Mouse (Mus musculus) spleen, postnatal 4 days (tissue): Measurements from ENCODE around the gene Son.

ENCODE experiments used
- DNase-seq, 2 experiments: peaks; one replicate each; pipeline ENCODE4 v3.0.0; 2022; ENCODE audit warnings: low spot score in 2 of 2

Gene Son

DNA sequence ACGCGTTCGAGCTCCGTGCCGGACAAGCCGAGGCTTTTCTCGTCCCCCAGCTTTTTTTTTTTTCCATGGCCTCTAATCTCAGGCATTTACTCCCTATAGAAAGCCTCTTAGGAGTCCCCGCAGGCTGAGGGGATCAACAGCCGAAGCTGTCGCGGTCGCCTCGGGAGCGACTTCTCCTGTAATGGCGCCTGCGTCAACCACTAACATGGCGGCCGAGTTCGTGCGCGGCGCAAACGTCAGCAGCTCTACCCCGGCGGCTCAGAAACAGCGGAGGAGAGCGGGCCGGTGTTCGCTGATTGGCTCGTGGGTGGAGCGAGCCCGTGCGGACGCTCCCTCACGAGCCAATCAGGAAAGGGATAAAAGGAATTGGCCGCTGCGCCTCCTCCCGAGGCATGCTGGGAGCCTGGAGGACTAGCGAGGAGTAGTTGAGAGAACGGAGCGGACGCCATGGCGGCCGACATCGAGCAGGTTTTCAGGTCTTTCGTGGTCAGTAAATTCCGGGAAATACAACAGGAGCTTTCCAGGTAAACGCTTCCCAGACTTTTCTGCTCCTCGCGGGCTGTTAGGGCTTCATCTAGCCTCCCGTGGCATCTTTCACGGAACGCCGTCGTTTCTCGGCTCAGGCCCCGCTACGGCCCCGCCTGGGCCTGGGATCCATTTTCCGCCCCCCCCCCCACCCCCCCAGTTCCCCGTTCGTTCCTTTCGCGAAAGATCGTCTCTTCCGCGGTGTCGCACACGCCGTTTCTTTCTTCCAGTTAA lies at the start of gene Son:
Son (plus strand) TSS at position 46 of the 759 bp plus-strand sequence.
- DNase-seq, result peak; percentile 95 to 96

DNA sequence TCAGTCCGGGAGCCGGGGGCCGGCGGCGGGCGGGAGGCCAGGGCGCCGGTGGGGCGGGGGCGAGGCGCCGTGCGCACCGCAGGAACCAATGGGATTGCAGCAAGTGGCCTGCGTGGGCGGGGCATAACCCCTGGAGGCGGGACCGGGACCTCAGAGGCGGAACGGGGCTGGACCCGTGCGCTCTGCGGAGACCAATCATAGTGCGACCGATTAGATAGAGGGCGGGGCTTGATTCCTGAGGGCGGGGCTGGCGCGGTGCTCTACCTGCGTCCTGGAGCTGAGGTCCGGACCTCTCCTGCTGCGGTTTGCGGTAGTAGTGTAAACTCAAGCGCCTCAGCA lies 49.7 kb upstream of the Son start, which contains the start of gene Tmem50b:
Tmem50b (minus strand) TSS at position 129 of the 339 bp plus-strand sequence.
- DNase-seq, result peak; percentile 100

DNA sequence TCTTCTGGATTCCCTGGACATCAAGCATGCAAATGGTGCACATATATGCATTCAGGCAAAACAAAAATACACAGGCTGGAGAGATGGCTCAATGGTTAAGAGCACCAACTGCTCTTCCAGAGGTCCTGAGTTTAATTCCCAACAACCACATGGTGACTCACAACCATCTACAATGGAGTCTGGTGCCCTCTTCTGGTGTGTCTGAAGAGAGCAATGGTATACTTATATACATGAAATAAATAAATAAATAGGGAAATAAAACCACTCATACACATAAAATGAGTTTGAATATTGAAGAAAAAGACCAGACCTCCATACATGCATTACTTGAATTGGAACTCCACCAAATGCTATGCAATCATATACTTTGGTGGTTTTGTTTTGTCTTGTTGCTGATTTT lies 48.1 kb upstream of the Son start:
- no peak for DNase-seq

DNA sequence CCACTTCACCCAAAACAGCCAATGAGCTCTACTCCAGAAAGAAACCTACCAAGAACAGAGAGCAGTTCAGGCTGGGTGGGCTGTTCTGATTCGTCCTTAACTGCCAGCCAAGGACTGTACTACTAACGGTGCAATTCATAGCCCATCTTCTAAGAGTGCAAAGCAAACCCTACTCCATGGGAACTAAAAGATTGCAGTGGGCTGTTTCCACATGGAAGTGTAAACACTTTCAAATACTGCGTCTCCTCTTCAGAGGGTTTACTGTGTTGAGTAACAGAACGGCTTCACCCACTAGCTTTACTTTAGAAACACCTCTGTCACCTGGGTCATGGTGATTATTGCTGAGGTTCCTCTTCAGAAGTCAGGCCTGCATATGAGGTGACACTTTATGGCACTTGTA lies 46.2 kb upstream of the Son start:
- no peak for DNase-seq

DNA sequence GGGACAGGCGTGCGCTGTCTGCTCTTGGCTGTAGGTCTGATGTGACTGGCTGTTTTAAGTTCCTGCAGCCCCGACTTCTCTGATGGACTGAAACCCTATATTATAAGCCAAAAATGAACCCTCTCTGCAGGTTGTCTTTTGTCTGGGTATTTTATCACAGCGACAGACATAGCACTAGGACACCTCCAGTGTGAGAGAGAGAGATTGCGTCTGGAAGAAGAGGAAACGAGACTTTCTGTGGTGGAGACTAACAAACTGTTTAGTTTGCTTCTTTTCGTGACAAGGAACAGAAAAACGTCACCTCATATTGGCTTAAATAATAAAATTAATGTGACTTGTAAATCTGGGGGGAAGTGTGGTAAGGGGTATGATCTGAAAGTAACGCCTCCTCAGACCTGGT lies 45.6 kb upstream of the Son start:
- DNase-seq, result no peak

DNA sequence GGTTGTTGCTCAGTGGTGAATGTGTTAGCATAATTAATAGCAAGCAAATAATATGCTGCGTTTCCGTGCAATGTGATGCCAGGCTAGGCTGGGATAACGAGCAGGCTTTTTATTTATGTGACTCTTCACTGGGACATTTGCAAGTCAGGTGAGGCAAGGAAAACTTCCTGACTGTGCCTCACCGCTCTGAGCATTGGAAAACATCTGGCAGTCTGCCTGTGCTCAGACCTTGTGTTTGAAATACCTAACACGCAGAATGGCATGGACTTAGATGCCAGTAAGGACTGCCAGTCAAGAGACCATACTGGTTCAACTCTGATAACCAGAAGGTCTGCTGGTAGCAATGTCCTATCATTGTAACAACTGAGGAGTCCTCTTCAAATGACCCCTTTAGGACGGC lies 42.1 kb upstream of the Son start:
- DNase-seq, result no peak

DNA sequence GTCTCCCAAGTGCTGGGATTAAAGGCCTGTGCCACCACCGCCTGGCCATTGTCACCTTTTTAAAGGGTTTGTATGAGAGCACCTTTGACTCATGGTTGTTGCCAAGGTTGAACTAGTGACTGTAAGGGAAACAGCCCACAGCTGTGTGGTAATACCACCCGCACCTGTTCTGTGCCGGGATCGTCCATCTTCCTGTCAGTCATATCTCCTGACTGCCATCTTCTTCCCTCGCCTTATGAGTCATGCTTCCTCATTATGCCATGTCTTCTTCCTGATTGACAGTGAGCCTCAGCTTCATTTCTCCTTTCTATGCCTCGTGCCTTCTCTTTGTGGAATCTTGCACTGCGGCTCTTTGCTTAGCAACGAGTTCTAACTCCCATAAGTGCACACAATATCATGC lies 40.3 kb upstream of the Son start:
- no peak for DNase-seq

DNA sequence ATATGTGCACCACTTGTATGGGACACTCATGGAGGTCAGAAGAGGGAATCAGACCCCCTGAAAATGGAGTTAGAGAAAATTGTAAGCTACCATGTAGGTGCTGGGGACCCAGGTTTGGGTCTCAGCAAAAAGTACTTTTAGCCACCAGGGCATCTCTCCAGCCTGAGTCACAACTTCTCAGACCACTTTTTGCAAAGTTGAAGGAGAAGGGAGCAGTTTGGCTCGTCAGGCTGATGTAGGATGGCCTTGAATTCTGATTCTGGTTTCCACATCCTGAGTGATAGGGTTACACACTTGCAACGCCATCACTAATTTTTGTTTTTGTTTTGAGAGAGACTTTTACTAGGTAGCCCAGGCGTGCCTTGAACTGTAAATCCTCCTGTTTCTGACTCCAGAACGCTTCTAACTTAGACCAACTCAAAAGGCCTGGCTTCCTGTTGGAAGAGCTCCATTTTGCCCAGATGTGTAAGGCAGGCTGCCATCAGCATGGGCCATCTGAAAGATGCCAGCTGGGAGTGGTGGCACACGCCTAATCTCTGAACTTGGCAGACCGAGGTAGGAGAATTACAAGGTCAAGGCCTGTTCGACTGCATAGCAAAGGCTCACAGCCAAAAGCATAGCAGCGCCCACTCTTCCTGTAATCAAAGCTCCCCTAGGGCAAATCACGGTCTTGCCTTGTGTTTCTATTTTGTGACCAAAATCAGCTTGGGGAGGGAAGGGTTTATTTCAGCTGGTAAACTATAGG lies 37.6 kb upstream of the Son start:
- DNase-seq, result no peak

DNA sequence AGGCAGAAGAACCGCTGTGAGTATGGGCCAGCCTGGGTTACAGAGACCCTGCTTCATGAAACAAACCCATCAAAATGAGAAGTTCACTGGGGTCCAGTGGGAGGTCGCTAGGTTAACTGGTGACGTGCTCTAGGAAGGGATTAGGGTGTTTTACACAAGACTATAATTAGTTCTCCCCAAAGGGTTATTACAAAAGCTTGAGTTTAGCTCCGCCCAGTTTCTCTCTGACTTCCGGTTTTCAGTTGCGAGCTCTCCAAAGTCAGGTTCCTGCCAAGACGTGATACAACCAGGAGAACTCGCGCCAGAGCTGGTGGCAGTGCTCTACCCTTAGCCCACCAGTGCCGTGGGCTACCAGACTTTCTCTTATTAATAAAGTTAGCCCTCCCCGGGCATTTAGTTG lies 36.1 kb upstream of the Son start:
- no peak for DNase-seq

DNA sequence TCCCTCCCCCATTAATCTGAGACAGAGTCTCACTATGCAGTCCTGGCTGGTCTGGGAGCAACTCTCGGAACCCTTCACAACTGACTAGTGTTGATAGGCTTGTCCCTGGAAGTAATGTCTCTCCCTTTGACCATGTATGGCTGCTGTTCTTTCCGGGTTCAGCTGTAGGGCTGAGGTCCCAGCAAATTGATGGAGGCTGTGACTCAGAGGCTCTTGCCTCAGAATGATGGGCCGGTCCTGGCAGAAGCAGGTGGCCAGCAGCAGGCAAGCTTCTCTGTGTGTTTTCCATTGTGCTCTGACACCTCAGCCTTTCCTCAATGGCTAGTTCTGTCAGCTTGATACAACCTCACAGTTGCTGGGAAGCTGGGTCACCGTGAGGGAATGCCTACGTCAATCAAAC lies 34.8 kb upstream of the Son start:
- DNase-seq, result no peak

DNA sequence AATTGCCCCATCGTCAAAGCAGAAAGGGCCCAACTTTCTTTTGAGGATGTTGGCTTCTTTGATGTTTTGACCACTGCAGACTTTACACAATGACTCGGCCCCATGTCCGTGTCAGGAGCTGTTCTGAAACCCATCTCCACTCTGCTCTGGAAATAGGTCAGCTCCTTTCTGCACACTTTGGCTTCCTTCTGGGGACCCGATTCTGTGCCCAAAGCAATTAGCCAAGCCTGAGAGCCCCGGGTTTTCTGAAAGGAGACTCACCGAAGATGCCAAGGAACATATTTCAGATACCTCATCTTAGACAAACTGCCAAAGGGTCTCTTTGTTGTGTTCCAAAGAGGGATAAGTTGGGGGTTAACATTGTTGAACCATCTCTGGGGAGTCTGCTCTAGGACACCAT lies 32.8 kb upstream of the Son start:
- DNase-seq, result no peak

DNA sequence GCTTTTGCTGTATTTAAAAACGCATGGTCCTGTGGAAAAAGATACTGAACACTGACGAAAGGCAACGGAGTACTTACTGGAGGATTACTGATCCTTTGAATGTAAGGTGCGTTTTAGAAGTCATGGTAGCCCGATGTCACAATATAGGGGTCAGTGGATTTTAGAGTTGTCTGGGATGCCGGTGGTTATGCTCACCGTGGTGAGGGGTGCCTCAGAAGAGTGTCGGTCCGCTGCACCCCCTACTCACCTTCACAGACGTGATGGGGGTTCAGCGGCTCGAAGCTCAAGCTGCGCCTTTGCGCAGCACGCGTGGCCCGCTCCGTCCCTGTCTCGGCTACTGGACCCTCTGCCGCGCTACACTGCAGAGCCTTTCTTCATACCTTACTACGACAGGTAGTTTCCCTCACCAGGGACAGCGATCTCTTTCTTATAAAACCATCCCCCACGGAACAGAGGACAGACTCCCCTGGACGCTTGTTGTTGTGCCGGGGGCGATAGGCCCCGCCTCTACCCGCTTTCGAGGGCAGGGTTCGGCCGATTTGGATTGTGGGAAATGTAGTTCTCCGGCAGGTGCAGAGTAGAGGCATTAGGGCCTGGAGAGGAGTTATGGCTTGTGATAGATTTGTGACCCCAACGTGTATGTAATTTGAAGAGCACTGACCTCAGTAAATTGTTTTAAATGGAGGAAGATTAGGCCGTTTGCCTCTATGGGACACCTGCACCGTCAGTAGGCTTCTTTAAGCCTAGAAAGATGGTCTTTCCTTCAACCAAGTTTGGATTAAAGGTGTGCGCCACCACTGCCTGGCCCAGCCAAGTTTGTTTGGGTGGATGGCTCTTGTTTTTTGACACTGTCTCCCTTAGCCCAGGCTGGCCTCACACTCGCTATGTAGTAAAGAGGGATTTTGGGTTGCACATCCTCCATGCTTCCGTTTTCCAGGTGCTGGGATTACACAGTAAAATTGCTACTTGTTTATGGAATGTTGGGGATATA lies 28.5 kb upstream of the Son start, which contains the start of gene Dnajc28:
Dnajc28 (minus strand) TSS at position 516 of the 991 bp plus-strand sequence.
- DNase-seq, result peak; percentile 79 to 89

DNA sequence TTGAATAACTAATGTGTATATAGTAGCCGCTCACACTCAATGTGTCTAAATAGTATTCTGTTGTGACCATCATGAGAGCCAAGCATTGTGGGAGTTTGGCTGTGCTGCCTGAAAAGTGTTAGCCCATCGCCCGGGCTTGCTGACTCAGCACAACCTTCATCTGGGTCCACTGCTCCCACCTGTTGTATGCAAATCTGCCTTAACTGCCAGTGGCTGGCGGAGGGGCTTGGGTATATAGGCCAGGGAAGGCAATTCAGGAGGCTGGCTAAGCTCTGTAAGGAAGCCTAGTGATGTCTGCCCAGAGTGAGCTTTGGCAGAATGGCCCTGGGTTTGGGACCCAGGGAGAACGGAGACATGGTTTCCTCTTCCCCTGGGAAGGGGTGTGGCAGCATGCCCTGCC lies 27.1 kb upstream of the Son start:
- DNase-seq, result peak in 1 of 2 experiments; percentile 31

DNA sequence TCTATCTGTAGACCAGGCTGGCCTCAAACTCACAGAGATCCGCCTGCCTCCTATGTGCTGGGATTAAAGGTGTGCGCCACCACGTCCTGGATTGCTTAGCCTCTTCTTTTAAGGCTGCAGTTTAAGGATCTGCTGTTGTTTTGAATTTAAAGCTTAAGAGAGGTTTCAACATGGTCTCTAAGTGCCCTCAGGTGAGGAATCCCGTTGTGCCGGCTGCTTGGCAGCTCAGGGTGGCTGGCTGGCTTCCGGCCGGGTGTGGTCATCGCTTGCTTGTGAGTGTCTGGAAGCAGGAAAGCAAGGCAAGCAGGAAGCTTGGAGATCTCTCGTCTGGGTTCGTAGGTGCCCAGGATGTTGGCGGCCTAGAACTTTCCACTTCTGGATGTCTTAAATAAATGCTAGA lies 26.3 kb upstream of the Son start:
- no peak for DNase-seq

DNA sequence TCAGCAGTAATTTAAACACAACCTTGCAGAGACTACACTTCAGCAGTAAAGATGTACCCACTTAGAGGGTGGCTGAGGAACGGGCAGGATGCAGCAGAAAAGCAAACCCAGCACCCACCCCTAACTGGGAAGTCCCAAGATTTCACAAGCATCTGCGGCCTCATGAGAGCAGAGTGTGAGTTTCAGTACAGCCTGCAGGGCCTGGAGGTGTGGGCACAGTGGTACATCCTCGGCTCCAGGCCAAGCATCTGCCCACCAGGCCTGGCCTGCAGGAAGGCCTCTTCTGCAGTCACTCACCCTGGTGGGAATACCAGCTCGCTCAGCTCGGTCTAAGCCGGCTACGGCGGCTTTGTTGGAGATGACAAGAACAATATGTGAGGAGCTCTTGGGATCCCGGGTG lies 24.2 kb upstream of the Son start:
- no peak for DNase-seq

DNA sequence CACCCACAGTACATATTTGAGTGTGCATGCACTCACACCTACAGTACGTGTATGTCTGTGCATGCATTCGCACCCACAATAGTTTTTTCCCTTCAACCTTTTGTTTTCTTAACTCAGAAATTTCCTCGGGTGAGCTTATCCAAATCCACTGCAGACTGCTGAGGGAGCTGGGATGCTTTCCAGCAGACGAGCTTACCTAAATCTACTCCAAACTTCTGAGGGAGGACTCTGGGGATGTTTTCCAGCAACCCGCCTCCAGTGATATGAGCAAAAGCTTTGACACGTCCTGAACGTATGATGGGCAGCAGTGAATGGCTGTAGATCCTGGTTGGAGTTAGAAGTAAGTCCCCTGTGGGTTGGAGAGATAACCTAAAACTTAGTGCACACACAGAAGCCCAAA lies 19.5 kb upstream of the Son start:
- no peak for DNase-seq

DNA sequence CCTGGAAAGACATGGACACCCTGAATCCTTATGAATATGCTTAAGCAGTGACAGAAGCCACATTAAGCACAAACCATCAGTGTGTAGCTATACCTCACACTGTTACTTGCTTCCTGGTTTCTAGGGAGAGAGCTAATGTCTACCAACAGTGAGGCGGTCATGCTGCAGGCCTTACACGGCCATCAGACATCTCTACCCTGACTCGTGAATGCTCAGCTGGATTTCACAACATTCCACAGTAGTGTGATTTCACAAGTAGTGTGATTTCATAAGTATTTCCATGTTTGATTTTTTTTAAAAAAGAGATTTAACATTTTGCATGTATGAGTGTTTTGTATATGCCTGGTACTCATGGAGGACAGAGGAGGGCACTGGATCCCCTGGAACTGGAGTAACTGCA lies 18.6 kb upstream of the Son start:
- no peak for DNase-seq

DNA sequence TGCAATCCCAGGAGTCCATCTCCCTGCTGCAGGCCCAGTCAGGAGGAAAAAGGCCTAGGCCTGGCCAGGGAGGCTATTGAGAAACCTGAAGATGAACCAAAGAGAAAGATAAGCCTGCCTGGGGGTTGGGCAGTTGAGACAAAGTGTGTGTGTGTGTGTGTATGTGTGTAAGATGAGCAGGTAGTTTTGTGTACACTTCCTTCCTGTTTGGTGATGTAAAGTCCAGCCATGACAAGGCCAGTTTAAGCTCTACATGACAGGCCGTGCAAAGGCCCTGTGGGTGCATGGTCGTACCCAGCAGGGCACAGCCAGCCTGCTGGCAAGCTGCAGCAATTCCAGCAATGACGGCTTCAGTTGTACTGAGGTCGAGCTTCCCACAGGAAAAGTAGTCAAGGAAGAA lies 17.6 kb upstream of the Son start:
- no peak for DNase-seq

DNA sequence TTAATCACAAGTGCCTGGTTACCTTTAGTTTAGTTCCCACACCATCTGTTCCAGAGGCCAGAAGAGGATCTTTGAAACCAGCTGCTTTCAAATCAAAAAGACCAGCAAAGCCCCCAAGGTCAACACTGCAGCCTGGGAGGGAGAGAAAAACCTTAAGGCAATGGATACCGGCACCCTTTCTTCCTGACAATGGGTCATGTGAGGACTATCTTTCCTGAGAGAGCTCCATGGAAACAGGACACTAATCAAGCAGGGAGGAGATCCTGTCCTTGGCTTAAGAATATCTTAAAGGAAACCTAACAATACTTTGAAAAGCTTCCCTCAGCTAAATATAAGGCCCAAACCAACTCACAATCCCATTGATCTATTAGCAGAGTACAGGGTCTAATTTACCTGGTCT lies 16.7 kb upstream of the Son start:
- DNase-seq, result no peak

DNA sequence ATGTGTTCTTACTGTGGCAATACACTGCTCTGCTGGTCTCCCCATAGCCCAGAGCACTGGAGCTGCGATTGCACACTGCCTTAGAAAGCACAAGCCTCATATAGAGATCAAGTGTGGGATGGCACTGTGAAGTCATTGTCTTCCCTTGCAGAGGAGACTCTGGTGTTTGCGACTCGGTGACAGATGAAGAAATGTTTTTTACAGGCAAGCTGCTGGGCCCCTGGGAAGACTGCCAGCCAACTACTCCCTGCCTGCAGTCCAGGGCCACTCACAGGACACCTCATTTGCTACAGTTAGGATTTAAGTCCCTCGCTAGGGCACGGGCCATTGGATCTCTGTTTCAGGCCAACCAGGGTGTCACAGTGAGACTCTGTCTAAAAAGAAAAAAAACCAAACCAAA lies 14.9 kb upstream of the Son start:
- no peak for DNase-seq

DNA sequence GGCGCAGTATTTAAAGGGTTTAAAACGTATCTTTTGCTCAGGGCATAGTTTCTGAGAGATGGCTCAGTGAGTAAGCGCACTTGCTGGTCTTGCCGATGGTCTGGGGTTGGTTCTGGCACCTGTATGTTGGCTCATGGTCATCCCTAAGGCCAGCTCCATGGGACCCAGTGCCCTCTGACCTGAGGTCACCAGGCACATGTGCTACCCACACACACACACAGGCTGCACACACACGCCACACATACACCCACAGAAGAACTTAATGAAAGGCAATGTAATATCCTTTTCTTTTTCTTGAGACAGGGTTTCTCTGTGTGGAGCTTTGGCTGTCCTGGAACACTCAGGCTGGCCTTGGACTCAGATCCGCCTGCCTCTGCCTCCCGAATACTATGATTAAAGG lies 14.4 kb upstream of the Son start:
- DNase-seq, result no peak

DNA sequence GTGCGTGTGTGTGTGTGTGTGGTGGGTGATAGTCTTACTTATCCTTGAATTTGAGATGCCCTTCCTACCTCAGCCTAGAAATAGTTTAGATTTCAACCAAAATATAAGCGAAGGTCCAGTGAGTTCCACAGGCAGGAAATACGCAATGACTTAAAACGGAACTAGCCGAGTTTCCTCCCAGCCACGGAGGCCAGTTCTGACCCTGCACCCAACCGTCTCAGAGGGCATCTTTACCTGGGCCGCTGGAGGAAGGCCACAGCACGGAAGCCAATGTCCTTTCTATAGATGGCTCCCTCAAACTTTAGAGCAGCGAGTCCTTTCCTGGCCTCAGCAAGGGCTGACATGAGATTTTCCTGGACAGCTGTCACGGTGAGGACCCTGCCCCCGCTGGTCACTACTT lies 13.7 kb upstream of the Son start:
- no peak for DNase-seq
